Mouse (Mus musculus): ENCODE measurements around the gene Vps72. TPM values are rescaled to one million over a fixed set of nuclear protein-coding genes. Genes with fewer than 3 reads are reported as not detected.

The Vps72 gene
- polyA plus RNA-seq (2012; fragmentation: generic; extraction: Trizol), result 83.4 TPM
- long read RNA-seq, experiment 1, transcript Vps72-201 (6 exons, 1,456 nt), result major isoform, 61 of 71 reads
- long read RNA-seq, experiment 1, partial matches to known transcripts, result 6 of 71 reads
- long read RNA-seq, experiment 1, other reads (novel, unspliced or antisense), result 4 of 71 reads
- long read RNA-seq, experiment 2, transcript Vps72-201 (6 exons, 1,456 nt), result major isoform, 91 of 93 reads
- long read RNA-seq, experiment 2, partial matches to known transcripts, result 1 of 93 reads
- long read RNA-seq, experiment 2, other reads (novel, unspliced or antisense), result 1 of 93 reads

GRCm38 (mm10) chr3:95110911-95111726 is at the start of gene Vps72:
Vps72 (plus strand) TSS chr3:95111022.
- peak within 1 kb of the TSS; percentile 66 for H3K4me3 ChIP-seq (ENCODE audit: insufficient read depth, poor library complexity, severe bottlenecking)
- peaks cover 19% of the 10 kb centered on the region for H3K36me3 ChIP-seq (ENCODE audit: control insufficient read depth, insufficient read depth)
- peak within 1 kb of the TSS; percentile 75 for H3ac ChIP-seq (ENCODE audit: control insufficient read depth, insufficient read length, low read depth)
- no peaks in the 10 kb centered on the region for H3K27me3 ChIP-seq (ENCODE audit: control insufficient read depth, insufficient read depth, insufficient read length)
- no peak for TF ChIP-seq MAX (IDR thresholded peaks at IDR 0.05)
- no peak for TF ChIP-seq CTCF (IDR thresholded peaks at IDR 0.05; ENCODE audit: control insufficient read depth, insufficient read depth, insufficient read length)
- no peak for TF ChIP-seq USF1 (IDR thresholded peaks at IDR 0.05; ENCODE audit: low read depth)
- no peak for TF ChIP-seq MYOG (IDR thresholded peaks at IDR 0.05; ENCODE audit: control insufficient read depth, extremely low read depth, insufficient read length)
- TF ChIP-seq MYOD1 (IDR thresholded peaks at IDR 0.05; ENCODE audit: control insufficient read depth, insufficient read length, low read depth), result no peak
- no peak for TF ChIP-seq FOSL1 (IDR thresholded peaks at IDR 0.05; ENCODE audit: insufficient read depth, low read length, poor library complexity, severe bottlenecking)
- TF ChIP-seq CEBPB (IDR thresholded peaks at IDR 0.05; ENCODE audit: low read depth), result no peak
- H3K79me2 ChIP-seq (ENCODE audit: control insufficient read depth, insufficient read depth), result peaks cover 41% of the 10 kb centered on the region
- H3K79me3 ChIP-seq (ENCODE audit: low read depth), result peaks cover 28% of the 10 kb centered on the region

GRCm38 (mm10) chr3:95063741-95064140 is 47.1 kb upstream of the Vps72 start:
- peaks cover 91% of the 10 kb centered on the region for H3K36me3 ChIP-seq (ENCODE audit: control insufficient read depth, insufficient read depth)

GRCm38 (mm10) chr3:95065553-95065952 is 45.3 kb upstream of the Vps72 start:
- H3K36me3 ChIP-seq (ENCODE audit: control insufficient read depth, insufficient read depth), result peaks cover 92% of the 10 kb centered on the region
- H3ac ChIP-seq (ENCODE audit: control insufficient read depth, insufficient read length, low read depth), result no peak overlapping the region
- H3K4me3 ChIP-seq (ENCODE audit: insufficient read depth, poor library complexity, severe bottlenecking), result no peak overlapping the region
- no peaks in the 10 kb centered on the region for H3K79me2 ChIP-seq (ENCODE audit: control insufficient read depth, insufficient read depth)
- TF ChIP-seq MAX (IDR thresholded peaks at IDR 0.05) (no peak), CTCF (IDR thresholded peaks at IDR 0.05; ENCODE audit: control insufficient read depth, insufficient read depth, insufficient read length) (no peak), FOSL1 (IDR thresholded peaks at IDR 0.05; ENCODE audit: insufficient read depth, low read length, poor library complexity, severe bottlenecking) (no peak), USF1 (IDR thresholded peaks at IDR 0.05; ENCODE audit: low read depth) (no peak), MYOD1 (IDR thresholded peaks at IDR 0.05; ENCODE audit: control insufficient read depth, insufficient read length, low read depth) (no peak), CEBPB (IDR thresholded peaks at IDR 0.05; ENCODE audit: low read depth) (no peak), MYOG (IDR thresholded peaks at IDR 0.05; ENCODE audit: control insufficient read depth, extremely low read depth, insufficient read length) (no peak)
- H3K79me3 ChIP-seq (ENCODE audit: low read depth), result no peaks in the 10 kb centered on the region
- H3K27me3 ChIP-seq (ENCODE audit: control insufficient read depth, insufficient read depth, insufficient read length), result no peaks in the 10 kb centered on the region

More at GRCm38 (mm10) chr3:95063741-95064140, 47.1 kb upstream of the Vps72 start:
- no peak for TF ChIP-seq MAX (IDR thresholded peaks at IDR 0.05)
- TF ChIP-seq MYOD1 (IDR thresholded peaks at IDR 0.05; ENCODE audit: control insufficient read depth, insufficient read length, low read depth), result no peak
- no peak for TF ChIP-seq CTCF (IDR thresholded peaks at IDR 0.05; ENCODE audit: control insufficient read depth, insufficient read depth, insufficient read length)
- TF ChIP-seq MYOG (IDR thresholded peaks at IDR 0.05; ENCODE audit: control insufficient read depth, extremely low read depth, insufficient read length), result no peak
- TF ChIP-seq USF1 (IDR thresholded peaks at IDR 0.05; ENCODE audit: low read depth), result no peak
- TF ChIP-seq CEBPB (IDR thresholded peaks at IDR 0.05; ENCODE audit: low read depth), result no peak
- TF ChIP-seq FOSL1 (IDR thresholded peaks at IDR 0.05; ENCODE audit: insufficient read depth, low read length, poor library complexity, severe bottlenecking), result no peak
- H3K79me3 ChIP-seq (ENCODE audit: low read depth), result no peaks in the 10 kb centered on the region
- no peaks in the 10 kb centered on the region for H3K27me3 ChIP-seq (ENCODE audit: control insufficient read depth, insufficient read depth, insufficient read length)
- no peak overlapping the region for H3K4me3 ChIP-seq (ENCODE audit: insufficient read depth, poor library complexity, severe bottlenecking)
- H3ac ChIP-seq (ENCODE audit: control insufficient read depth, insufficient read length, low read depth), result no peak overlapping the region
- H3K79me2 ChIP-seq (ENCODE audit: control insufficient read depth, insufficient read depth), result no peaks in the 10 kb centered on the region

GRCm38 (mm10) chr3:95066095-95066494 is 44.7 kb upstream of the Vps72 start:
- Histone ChIP-seq H3ac (ENCODE audit: control insufficient read depth, insufficient read length, low read depth) (no peak overlapping the region), H3K79me3 (ENCODE audit: low read depth) (no peaks in the 10 kb centered on the region), H3K79me2 (ENCODE audit: control insufficient read depth, insufficient read depth) (no peaks in the 10 kb centered on the region), H3K36me3 (ENCODE audit: control insufficient read depth, insufficient read depth) (peaks cover 94% of the 10 kb centered on the region), H3K4me3 (ENCODE audit: insufficient read depth, poor library complexity, severe bottlenecking) (no peak overlapping the region), H3K27me3 (ENCODE audit: control insufficient read depth, insufficient read depth, insufficient read length) (no peaks in the 10 kb centered on the region)
- TF ChIP-seq CEBPB (IDR thresholded peaks at IDR 0.05; ENCODE audit: low read depth) (peak; percentile 57), MYOD1 (IDR thresholded peaks at IDR 0.05; ENCODE audit: control insufficient read depth, insufficient read length, low read depth) (no peak)

GRCm38 (mm10) chr3:95066570-95066969 is 44.3 kb upstream of the Vps72 start:
- no peaks in the 10 kb centered on the region for H3K79me3 ChIP-seq (ENCODE audit: low read depth)
- H3K79me2 ChIP-seq (ENCODE audit: control insufficient read depth, insufficient read depth), result no peaks in the 10 kb centered on the region
- H3K27me3 ChIP-seq (ENCODE audit: control insufficient read depth, insufficient read depth, insufficient read length), result no peaks in the 10 kb centered on the region
- peaks cover 94% of the 10 kb centered on the region for H3K36me3 ChIP-seq (ENCODE audit: control insufficient read depth, insufficient read depth)
- no peak overlapping the region for H3K4me3 ChIP-seq (ENCODE audit: insufficient read depth, poor library complexity, severe bottlenecking)
- TF ChIP-seq MYOD1 (IDR thresholded peaks at IDR 0.05; ENCODE audit: control insufficient read depth, insufficient read length, low read depth), result no peak
- TF ChIP-seq CEBPB (IDR thresholded peaks at IDR 0.05; ENCODE audit: low read depth), result peak; percentile 66
- no peak overlapping the region for H3ac ChIP-seq (ENCODE audit: control insufficient read depth, insufficient read length, low read depth)

Measured in C2C12 (cell line).